Mouse (Mus musculus) forebrain, embryonic 11.5 days (tissue): ENCODE results near the gene Crip2. TPM values are rescaled to one million over a fixed set of nuclear protein-coding genes. Genes with fewer than 3 reads are reported as not detected.

Experiments used
- ATAC-seq: fragments of 200-750 bp; cut with Nextera tagmentation; replicated peaks from 2 replicates; pipeline ENCODE4 v1.8.0; 2017; ENCODE audit warnings: moderate TSS enrichment; ENCODE audit not compliant: low FRiP score
- DNase-seq: peaks from one replicate; pipeline ENCODE4 v3.0.0-alpha.2; 2017; ENCODE audit warnings: low spot score
- H3K27ac ChIP-seq: fragments of 300-500 bp; sonication (generic); 2 replicates; pipeline ENCODE4 v1.5.1; 2014; ENCODE audit warnings: low read depth, low read length
- H3K27me3 ChIP-seq: fragments of 300-500 bp; sonication (generic); 2 replicates; pipeline ENCODE4 v1.6.1; 2014; ENCODE audit warnings: mild to moderate bottlenecking, low read length, mixed read lengths; ENCODE audit not compliant: control insufficient read depth, insufficient read depth
- H3K36me3 ChIP-seq: fragments of 300-500 bp; sonication (generic); 2 replicates; pipeline ENCODE4 v1.6.1; 2014; ENCODE audit warnings: mild to moderate bottlenecking, low read length, moderate library complexity, mixed read lengths; ENCODE audit not compliant: control insufficient read depth, insufficient read depth
- H3K4me1 ChIP-seq: fragments of 300-500 bp; sonication (generic); replicated peaks from 2 replicates; pipeline ENCODE4 v1.6.1; 2014; ENCODE audit warnings: low read length, mixed read lengths; ENCODE audit not compliant: control insufficient read depth, insufficient read depth
- H3K4me2 ChIP-seq: fragments of 300-500 bp; sonication (generic); 2 replicates; pipeline ENCODE4 v1.6.1; 2014; ENCODE audit warnings: low read depth, mild to moderate bottlenecking, low read length, moderate library complexity, mixed read lengths; ENCODE audit not compliant: severe bottlenecking
- H3K4me3 ChIP-seq: fragments of 300-500 bp; sonication (generic); 2 replicates; pipeline ENCODE4 v1.5.1; 2014; ENCODE audit warnings: low read depth, low read length
- H3K9ac ChIP-seq: fragments of 300-500 bp; sonication (generic); 2 replicates; pipeline ENCODE4 v1.6.1; 2014; ENCODE audit warnings: low read length
- H3K9me3 ChIP-seq: fragments of 300-500 bp; sonication (generic); 2 replicates; pipeline ENCODE4 v1.6.1; 2016; ENCODE audit warnings: low read length, mixed read lengths; ENCODE audit not compliant: control insufficient read depth
- WGBS: fragments of 180-500 bp; shearing (Covaris S2); extraction: QIAGEN DNeasy Blood & Tissue Kit; methylation state at CpG from one replicate; pipeline ENCODE4 v1.1.7; 2014; 5-methylcytosine and 5-hydroxymethylcytosine counted together
- polyA plus RNA-seq: library from polyadenylated mRNA; unstranded; fragments of >200 nt; fragmentation: Nextera tagmentation; extraction: Ambion mirVana; gene quantifications from 2 replicates; pipeline ENCODE4 v1.2.1, GENCODE M21; 2014

The Crip2 gene
- polyA plus RNA-seq, 1 experiment from 2014 or later = 186 TPM

GRCm38 (mm10) chr12:113188349-113189055 is 48.5 kb downstream of the Crip2 start:
- peaks cover 6% of the 10 kb centered on the region; the same call in 1 of the 2 replicates for H3K27me3 ChIP-seq

GRCm38 (mm10) chr12:113193423-113193822 is 53.4 kb downstream of the Crip2 start:
- Histone ChIP-seq H3K27ac (no peak overlapping the region), H3K9ac (no peak overlapping the region), H3K4me2 (no peak overlapping the region), H3K36me3 (no peaks in the 10 kb centered on the region; the same call in 1 of the 2 replicates), H3K27me3 (no peaks in the 10 kb centered on the region), H3K4me3 (no peak overlapping the region), H3K4me1 (no peaks in the 10 kb centered on the region), H3K9me3 (peaks cover 4% of the 10 kb centered on the region; the same call in 1 of the 2 replicates)
- WGBS = 79% methylated on average over 2 of the region's 2 CpGs
- ATAC-seq (no peak), DNase-seq (no peak)

More at GRCm38 (mm10) chr12:113188349-113189055, 48.5 kb downstream of the Crip2 start:
- DNase-seq = no peak
- Histone ChIP-seq H3K27ac (no peak overlapping the region), H3K4me3 (no peak overlapping the region), H3K36me3 (no peaks in the 10 kb centered on the region; the same call in 1 of the 2 replicates), H3K4me1 (peaks cover 13% of the 10 kb centered on the region; the same call in 1 of the 2 replicates), H3K4me2 (peak overlapping the region; percentile 95), H3K9me3 (no peaks in the 10 kb centered on the region), H3K9ac (no peak overlapping the region)
- no peak for ATAC-seq
- WGBS = 88% methylated on average over 51 of the region's 51 CpGs

Other genes with a start within 250 kb of the Crip2 start
- 3.2 and 4.3 TPM in 2 replicates for gene Jag2, start 210.5 kb upstream of the Crip2 start, polyA plus RNA-seq
- gene Nudt14, start 198.1 kb upstream of the Crip2 start, polyA plus RNA-seq = 57.6 and 59.2 TPM in 2 replicates
- gene Btbd6, start 163.8 kb upstream of the Crip2 start, polyA plus RNA-seq = 26.7 and 27.8 TPM in 2 replicates
- 67.3 and 70.8 TPM in 2 replicates for gene Brf1, start 139.5 kb upstream of the Crip2 start, polyA plus RNA-seq
- 24.7 and 25.6 TPM in 2 replicates for gene Pacs2, start 125.7 kb upstream of the Crip2 start, polyA plus RNA-seq
- gene Tex22, start 65.7 kb upstream of the Crip2 start, polyA plus RNA-seq = not detected in 2 replicates
- gene Mta1, start 42.0 kb upstream of the Crip2 start, polyA plus RNA-seq = 25.3 and 27.7 TPM in 2 replicates
- 61.3 and 66.5 TPM in 2 replicates for gene Crip1, start 6.1 kb downstream of the Crip2 start, polyA plus RNA-seq
- gene Tedc1, start 16.2 kb downstream of the Crip2 start, polyA plus RNA-seq = 57.2 and 58.2 TPM in 2 replicates
- 17.0 and 20.3 TPM in 2 replicates for gene Tmem121, start 45.7 kb downstream of the Crip2 start, polyA plus RNA-seq